Mouse (Mus musculus) thymus, adult 18-20 months (tissue): ENCODE measurements around the gene Spint5.
"Not testable (repeated sequence)": the region's sequence is repeated elsewhere in the genome, so short reads cannot be mapped to it uniquely, and the experiment has no call there.

ENCODE experiments used
- DNase-seq, 2 experiments: peaks; one replicate each; pipeline ENCODE4 v3.0.0; 2022; ENCODE audit warnings: mixed read lengths in 2 of 2

Gene Spint5

DNA sequence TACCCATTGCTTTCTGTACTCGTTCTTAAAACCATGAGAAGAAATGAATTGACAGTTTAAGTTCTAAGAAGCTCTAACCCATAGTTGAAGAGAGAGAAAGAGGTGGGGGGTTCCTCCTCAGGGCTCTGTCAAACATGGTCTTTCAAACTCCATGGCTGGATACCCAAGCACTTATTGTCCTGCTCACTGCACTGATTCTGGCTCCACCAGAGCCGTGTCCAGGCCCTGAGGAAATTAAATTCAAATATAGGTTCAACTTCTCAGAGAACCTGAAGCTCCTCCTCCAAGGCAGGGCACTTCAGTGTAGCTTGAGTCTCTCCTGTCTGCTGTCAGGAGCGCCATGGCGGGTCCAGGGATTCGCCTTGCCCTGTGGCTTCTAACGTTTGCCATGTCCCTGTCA, at the start of gene Spint5:
Spint5 (plus strand) TSS at position 301 of the 400 bp plus-strand sequence.
- DNase-seq = no peak

GRCm38 (mm10) chr2:164670261-164670660, 44.8 kb upstream of the Spint5 start:
- no peak for DNase-seq

GRCm38 (mm10) chr2:164670938-164671337, 44.2 kb upstream of the Spint5 start:
- no peak for DNase-seq

- DNase-seq = no peak
These were observed 41.1 kb upstream of the Spint5 start, which contains the start of gene Wfdc11 for GRCm38 (mm10) chr2:164673987-164674386. TSS of gene Wfdc11 (minus strand) at chr2:164674087.

- no peak for DNase-seq
These were observed 39.0 kb upstream of the Spint5 start for GRCm38 (mm10) chr2:164676103-164676502.

DNA sequence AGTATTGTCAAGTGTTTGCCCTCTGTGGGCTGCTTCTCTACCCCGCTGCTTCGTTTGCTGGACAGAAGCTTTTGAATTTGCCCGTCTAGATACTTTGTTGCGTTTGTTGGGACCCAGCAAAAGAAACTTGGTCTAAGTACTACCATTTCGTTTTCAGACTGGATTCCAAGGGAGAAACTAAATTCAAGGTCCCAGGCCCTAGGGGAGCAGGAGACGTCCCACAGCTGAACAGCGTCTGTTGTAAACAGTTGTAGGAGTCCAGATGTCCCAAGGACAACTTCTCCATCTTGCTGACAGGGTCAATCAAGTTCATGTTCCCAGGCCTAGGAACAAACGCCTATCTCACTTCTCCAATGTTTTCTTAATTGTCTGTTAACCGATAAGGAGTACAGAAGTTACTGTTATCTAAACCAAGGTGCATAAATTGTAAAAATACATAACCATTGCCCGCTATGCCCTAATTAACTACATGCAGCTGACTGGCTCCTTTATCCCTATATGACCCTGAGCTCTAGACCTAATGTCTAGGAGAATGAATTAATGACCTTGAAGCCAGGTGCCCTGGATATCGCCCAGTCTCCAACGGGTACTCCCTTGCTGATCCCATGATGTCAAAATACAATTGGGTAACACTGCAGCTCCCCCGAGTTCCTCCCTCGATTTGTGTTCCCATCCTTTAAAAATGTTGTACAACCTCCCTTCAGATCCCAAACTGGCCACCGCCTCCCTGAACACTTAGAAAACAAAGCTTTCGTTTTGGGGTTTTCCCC, 38.0 kb upstream of the Spint5 start:
- DNase-seq = no peak

DNA sequence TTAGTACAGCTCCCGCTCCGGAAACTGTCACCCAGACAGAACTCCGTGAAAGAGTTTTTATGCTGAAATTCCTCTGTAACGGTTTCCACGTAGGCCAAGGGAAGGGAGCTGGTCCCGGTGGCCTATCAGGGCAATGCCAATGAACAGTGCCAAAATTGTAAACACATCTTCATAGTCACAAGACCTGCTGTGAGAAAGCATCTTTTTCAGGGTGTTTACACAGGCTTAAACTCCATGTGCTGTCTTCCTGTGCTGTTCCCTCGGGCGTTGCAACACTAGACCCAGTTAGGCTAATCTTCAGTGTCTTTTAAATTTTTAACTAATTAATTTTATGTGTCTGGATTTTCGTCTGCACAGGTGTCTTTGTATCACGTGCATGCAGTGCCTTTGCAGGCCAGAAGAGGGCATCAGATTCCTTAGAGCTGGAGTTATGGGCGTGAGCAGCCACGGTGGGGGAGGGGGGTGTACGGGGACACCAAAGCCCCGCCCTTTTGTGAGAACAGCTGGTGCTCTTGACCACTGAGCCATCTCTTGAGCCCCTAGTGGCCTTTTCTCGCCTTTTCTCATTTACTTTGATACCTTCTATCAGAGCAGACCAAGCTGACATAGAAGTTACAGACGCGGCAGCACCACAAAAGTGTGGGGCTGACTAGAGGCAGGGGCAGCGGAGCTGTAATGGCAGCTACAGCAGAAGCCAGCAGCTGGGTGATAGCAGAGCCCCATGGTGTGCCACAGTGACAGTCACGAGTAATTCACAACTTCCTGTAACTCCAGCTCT, 36.1 kb upstream of the Spint5 start:
- DNase-seq = peak; percentile 46 to 65

GRCm38 (mm10) chr2:164679906-164680305, 35.2 kb upstream of the Spint5 start:
- DNase-seq = peak; percentile 17 to 42

GRCm38 (mm10) chr2:164684807-164685206, 30.3 kb upstream of the Spint5 start, which contains the start of gene Wfdc13:
TSS of gene Wfdc13 (plus strand) at chr2:164685107.
- DNase-seq = no peak

- no peak for DNase-seq
These were observed 16.9 kb upstream of the Spint5 start, which contains the start of gene Spint4 for GRCm38 (mm10) chr2:164698201-164698600. TSS of gene Spint4 (plus strand) at chr2:164698501.

DNA sequence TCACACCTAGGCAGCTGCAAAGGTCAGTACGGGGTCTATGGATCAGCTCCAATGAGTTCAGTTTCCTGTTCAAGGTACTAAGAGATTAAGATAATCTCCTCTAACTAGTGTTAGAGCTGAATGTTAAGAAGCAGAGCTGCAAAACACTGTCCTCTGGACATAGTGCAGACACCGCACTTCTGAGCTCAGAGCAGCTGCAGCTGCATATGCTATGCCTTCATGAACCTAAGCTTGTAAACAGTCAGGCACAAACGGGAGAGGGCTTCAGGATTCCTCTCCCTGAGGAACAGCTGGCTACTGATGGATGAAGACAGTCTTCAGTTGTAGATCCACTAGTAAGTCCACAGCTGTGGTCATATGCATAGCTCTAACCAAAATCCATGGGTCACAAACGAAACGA, 14.1 kb upstream of the Spint5 start:
- DNase-seq = no peak

DNA sequence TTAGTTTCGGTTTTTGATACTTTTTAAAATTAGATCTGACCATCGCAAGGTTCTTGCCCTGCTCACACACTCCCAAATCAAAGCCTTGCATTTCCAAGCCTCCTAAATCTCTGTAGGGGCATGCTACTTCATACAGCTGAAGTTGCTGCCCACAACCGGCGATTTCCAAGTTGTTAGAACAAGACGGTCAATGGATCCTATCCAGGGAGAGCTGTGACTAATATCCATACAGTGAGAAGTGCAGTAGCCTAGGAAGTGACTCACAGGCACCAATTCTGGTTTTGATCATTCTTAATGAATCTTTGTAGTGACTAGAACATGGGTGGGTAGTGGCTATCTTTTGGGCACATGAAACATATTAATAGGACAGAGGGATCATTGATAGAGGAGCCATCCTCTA, 13.3 kb upstream of the Spint5 start:
- no peak for DNase-seq

GRCm38 (mm10) chr2:164704235-164704634, 10.9 kb upstream of the Spint5 start:
- DNase-seq = no peak

GRCm38 (mm10) chr2:164705328-164705727, 9.8 kb upstream of the Spint5 start:
- DNase-seq = no peak

- DNase-seq = no peak
These were observed 9.1 kb upstream of the Spint5 start for GRCm38 (mm10) chr2:164705991-164706390.

- not testable (repeated sequence) for DNase-seq
These were observed 1.2 kb downstream of the Spint5 start for GRCm38 (mm10) chr2:164716194-164716786.

DNA sequence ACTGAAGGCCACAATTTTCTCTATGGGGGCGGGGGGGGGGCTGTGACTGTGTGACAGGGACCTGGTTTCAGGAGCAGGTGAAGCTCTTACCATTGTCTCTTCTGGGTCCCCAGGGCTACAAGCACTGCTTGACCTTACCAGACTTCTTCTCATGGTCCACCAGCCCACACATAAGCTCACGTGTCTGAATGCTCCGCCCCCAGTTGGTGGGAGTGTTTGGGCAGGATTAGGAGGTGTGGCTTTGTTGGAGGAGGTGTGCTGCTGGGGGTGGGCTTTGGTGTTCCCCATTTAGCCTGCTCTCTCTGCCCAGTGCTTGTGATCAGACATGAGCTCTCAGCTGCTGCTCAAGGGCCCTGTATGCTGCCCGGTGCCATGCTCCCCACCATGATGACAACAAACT, 8.2 kb downstream of the Spint5 start:
- DNase-seq = no peak

GRCm38 (mm10) chr2:164725895-164726619, 11.0 kb downstream of the Spint5 start:
- peak; percentile 12 to 21 for DNase-seq

- no peak for DNase-seq
These were observed 16.6 kb downstream of the Spint5 start for GRCm38 (mm10) chr2:164731719-164732118.

DNA sequence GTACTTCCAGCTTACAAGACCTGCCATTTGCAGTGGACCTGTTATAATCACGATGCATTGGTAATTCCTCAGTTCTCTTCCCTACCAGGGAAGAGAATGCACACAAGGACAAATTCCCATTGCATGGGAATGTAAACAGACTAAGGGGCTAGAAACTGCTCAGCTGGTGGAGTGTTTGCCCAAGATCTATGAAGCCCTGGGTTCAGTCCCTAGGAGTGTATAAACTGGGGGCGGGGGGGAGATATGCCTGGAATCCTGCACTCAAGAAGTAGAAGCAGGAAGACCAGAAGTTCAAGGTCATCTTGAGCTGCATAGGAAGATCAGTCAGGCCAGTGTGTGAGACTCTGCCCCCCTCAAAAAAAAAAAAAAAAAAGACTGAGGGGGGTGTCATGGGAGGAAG, 18.2 kb downstream of the Spint5 start:
- DNase-seq = no peak

GRCm38 (mm10) chr2:164734839-164735238, 19.7 kb downstream of the Spint5 start:
- no peak for DNase-seq

DNA sequence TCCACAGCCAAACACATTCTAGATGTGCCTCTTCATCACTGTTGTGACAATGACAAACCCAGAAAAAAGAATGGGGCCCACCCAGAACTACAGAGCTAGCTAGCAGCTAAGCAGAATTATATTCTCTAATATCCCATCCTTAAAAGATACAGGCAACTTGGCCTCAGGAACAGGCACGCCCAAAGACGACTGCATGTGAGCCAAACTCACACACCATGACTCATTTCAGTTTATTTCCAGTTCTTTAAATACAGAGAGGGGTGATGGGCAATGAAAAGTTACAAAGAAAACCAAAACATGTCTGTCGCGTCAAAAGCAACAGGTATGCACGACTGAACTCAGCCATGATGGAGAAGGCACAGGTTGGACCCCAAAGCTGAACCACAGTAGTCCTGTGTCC, 20.3 kb downstream of the Spint5 start:
- DNase-seq = no peak
